Mouse (Mus musculus) layer of hippocampus, adult 18-20 months (tissue): Measurements from ENCODE around the gene Runx3. TPM values are rescaled to one million over a fixed set of nuclear protein-coding genes. Genes with fewer than 3 reads are reported as not detected.
"Not testable (repeated sequence)": the region's sequence is repeated elsewhere in the genome, so short reads cannot be mapped to it uniquely, and the experiment has no call there.

Source experiments
- DNase-seq, 2 experiments: peaks; one replicate each; pipeline ENCODE4 v3.0.0; 2022; ENCODE audit warnings: low spot score in 2 of 2
- total RNA-seq, 2 experiments: library from RNA; stranded (reverse); gene quantifications; 2 replicates each; pipeline ENCODE4 v1.2.3; 2021

The Runx3 gene
- total RNA-seq, 2 experiments from 2014 or later: not detected

DNA sequence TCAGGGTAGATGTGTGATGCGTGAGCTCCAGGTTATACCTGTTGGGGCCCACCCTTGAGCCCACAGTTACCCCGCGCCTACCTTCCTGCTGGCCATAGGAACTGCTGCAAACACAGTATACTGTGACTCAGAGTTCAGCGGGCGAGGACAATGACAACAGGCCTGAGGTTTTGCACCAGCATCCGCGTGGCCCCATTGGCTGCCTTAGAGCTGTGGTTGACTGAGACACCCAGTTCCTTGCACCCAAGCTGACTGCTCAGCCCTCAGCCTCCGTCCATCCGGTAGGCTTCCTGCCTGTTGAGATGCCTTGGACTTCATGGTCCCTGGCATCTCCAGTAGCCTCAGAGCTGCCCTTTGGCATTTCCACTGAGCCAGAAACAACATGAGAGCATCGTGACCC is 48.6 kb downstream of the Runx3 start:
- DNase-seq: no peak

DNA sequence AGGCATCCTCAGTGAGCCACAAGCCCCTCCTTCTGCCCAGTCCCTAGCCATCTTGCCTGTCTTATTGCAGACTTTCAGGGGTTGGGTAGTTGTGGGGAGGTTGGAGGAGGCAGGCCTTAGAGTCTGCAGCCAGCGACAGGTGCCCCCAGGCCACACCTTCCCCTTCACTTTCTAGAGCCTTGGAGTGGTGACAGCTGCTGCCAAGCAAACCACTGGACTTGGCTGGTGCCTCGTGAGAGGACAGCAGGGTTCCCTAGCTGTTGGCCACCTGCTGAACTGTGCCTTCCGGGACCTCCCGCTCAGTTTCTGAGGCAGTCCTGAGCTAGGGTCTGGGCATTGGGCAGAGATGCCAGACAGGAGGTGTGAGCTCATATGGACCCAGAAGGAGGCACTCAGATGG is 49.0 kb downstream of the Runx3 start:
- DNase-seq: no peak

DNA sequence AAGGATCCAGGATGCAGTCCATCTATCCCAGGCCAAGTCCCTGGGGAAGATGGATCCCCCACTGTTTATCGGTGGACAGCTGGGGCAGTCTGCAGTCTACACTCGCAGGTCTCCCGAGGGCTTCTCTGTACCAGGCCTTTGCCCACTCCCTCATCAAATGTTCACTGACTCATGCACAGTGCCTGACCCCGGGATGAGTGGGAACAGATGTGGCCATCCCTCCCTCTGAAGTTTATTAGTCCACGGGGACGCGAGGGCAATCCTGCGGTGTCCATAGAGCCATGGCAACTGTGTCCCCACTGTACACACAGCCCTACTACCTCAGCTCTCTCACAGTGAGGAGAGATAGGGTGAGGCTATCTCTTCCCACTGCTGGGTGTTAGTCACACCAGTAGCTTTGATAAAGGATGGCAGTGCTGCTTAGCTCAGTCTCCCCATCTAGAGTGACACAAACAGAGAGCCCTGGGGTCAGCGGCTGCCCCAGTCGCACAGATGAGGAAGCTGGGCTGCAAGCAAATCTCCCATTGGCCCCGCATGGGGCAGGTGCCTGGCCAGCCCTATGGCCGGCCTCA is 50.9 kb downstream of the Runx3 start:
- no peak for DNase-seq

DNA sequence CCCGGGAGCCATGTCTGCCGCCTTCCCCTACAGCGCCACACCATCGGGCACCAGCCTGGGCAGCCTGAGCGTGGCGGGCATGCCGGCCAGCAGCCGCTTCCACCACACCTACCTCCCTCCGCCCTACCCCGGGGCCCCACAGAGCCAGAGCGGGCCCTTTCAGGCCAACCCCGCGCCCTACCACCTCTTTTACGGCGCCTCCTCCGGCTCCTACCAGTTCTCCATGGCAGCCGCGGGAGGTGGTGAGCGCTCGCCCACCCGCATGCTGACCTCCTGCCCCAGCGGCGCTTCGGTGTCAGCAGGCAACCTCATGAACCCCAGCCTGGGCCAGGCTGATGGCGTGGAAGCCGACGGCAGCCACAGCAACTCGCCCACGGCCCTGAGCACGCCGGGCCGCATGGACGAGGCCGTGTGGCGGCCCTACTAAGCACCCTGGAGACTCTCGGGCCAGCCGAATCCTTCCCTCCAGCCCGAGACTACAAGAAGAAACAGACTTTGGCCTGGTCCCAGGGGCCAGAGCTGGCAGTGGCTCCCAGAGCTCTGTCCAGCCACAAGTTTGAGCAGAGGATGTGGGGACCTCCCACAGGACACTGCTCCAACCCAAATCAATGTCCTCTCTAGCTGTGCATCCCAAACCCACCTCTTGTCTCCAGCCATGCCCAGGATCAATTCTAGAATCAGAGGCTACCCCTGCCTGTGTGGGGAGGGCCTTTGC is 55.1 kb downstream of the Runx3 start:
- no peak for DNase-seq

DNA sequence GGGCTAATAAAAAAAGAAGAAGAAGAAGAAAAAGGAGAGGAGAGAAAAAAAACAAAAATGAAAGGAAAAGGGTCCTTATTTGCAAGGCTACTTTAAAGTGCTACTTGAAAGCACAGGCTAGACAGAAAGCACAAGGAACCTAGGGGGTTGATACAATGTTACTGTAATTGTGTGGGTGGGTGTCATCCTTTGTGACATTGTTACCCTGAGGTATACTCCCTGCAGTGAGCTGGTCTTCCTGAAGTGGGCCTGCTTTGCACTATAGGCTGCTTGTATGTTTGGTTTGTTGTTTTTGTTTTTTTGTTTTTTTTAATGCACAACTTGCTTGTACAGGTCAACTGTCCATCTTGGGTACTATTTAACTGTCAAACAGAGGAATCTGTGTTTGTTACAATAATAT is 57.1 kb downstream of the Runx3 start:
- DNase-seq: no peak

DNA sequence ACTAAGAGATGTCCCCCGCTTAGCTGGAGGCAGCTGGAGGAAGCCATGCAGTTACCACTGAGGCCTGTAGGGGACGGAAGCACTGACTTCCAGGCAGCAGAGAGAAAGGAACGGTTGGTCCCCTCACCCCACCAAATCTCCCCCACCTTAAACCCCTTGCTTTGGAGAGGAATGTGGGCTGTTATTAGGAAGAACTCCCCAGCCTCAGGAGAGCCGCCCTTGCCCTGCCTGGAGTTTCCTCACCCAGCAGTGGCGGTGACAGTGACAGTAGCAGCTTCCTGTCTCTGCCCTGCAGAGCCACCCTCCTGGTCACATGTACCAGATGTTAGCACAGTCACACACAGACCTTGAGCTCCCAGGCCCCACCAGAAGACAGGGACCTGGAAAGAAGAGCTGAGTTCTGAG is 58.6 kb downstream of the Runx3 start:
- DNase-seq: no peak

DNA sequence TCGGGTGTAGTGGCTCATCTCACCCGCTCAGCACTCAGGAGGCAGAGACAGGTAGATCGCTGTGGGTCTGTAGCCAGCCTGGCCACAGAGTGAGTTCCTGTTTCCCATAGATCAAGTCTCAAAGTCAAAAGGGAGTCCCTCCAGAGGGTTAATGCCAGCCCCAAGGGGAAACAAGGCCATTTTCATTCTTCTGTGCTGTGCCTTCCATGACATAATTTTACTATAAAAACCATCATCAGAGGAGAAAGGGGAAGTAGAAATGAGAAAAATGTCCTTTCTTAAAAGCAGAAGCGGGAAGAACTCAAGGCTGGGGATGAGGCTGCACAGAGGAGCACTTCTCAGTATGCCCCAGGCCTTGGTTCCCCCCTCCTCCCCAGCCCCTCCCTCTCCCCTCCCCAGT is 61.4 kb downstream of the Runx3 start:
- no peak for DNase-seq

DNA sequence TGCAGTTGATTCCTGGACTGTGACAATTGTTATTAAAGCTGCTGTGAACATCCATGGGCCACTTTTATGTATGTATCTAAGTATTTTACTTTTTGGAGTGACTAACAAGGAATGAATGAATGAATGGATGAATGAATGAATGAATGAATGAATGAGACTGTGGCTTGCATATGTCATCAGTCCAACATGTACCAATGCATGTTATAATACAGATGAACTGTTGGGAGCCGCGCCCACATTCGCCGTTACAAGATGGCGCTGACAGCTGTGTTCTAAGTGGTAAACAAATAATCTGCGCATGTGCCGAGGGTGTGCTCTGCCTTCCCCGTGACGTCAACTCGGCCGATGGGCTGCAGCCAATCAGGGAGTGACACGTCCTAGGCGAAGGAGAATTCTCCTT is 63.8 kb downstream of the Runx3 start:
- DNase-seq: not testable (repeated sequence)

DNA sequence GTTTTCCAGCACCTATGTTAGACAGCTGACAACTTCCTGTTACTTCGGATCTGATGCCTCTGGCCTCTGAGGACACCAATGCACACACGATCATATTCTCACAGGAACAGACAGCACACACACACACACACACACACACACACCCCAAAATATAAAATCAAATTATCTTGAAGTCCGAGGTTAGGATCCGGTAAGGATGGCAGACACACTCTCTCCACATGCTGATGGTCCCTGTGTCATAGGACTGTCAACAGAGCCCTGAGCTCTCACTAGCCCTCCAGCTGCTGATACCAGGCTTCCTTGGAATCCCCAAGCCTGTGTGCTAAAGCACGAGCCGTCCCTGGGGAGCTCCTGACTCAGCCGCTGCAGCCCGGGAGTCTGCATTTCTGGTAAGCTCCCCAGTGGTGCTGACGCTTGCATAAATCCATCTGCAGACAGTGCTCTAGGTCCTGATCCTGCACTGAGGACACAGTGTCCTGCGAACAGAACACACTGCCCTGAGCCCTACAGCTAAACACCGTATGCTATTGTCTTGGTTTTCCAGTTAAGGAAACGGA is 69.1 kb downstream of the Runx3 start:
- no peak for DNase-seq

DNA sequence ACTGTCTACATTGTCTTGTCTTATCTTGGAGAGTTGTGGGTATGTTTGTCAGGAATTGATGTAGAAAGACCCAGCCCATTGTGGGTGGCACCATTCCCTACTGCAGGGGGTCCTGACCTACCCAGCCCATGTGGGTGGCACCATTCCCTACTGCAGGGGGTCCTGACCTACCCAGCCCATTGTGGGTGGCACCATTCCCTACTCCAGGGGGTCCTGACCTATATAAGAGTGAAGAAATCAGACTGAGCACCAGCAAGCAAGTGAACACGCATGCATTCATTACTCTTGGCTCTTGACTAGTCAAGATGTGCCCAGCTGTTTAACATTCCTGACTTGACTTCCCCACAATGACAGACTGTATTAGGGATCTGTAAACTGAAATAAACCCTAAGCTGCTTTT is 69.9 kb downstream of the Runx3 start:
- DNase-seq: no peak

DNA sequence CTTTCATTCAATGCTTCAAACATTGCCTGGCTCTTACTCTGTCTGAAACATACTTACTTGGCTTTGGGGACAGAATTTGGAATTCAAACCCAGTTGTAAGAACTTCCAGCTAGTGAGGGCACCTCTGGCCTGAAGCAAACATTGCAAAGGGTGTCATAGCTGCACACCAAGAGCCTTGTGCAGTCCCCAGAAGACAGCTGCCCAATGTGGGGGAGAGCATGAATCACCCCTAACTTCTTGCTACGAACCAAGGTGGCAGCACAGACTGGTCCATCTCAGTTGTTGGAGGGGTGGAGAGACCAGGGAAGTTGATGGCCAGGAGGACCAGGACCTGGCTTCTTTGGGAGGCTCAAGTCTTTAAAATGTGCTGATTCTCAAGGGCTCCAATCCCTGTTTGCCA is 70.7 kb downstream of the Runx3 start:
- no peak for DNase-seq

DNA sequence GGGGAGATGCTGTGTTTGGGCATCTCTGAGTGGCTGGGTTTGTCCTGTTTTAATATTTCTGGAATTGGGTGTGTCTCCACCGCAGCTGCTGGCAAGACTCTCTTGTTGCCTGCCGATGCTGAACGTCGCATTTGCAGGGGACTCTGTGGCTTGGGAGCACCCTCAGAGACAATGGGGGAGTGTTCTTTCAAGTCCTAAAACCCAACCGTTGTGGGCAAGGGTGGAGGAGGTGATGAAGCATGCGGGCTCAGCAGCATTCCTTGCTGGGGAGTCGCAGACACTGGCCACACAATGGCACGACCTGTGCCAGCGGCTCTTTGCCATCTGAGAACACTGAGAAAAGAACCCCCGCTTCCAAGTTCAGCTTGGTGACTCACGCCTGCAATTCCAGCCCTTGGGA is 71.2 kb downstream of the Runx3 start:
- DNase-seq: no peak

DNA sequence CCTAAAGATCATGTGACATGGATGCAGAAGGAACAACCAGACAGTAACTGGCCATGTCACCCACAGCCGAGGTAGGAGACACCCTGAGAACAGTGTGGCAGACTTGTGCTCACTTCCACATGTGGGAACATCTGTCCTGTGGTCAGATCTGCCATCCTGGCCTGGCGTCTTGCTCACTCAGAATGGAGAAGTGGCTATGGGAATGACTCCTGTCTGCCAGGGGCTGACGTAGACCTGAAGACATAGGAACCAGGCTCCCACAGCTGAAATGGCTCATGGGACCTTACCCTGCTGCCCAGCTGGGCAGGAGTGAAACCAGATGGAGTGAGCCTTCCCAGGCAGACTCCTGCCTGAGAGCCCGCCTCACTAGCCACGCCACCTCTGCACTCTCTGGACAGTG is 72.4 kb downstream of the Runx3 start:
- DNase-seq: no peak

DNA sequence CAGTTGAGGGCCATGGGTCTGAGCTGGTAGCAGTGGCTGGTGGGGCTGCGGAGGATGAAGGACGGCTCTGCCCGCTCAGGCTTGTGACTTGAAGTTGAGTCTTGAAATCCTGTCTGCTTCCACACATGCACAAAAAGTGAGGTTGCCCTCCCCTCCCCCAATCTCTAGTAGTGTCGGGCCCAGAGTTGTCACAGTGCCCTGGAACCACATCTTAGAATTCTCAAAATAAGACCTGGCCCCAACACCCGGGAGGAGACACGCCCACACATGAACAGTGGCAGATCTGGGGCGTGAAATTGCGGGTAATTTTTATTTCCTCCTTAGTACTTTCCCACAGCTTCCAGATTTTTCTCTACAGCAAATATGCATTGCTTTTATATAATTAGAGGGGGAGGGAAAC is 77.4 kb downstream of the Runx3 start:
- DNase-seq: no peak

DNA sequence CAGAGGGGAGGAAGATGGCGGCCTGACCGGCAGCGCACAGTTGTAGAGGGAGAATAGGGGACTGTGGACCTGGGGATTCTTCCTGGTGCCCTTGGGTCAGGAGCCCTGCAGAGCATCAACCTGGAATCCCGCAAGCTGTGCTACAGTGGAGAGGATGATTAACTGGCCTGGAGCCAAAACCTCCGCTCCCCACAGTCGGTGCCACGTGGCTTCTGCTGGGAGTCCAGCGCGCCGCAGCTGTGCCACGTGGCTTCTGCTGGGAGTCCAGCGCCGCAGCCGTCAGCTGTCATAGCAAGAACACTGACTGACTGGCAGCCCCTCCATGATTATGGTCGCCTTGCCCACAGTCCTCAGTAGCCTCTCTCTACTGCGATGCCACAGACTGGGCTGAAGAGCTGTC is 81.3 kb downstream of the Runx3 start:
- DNase-seq: no peak

DNA sequence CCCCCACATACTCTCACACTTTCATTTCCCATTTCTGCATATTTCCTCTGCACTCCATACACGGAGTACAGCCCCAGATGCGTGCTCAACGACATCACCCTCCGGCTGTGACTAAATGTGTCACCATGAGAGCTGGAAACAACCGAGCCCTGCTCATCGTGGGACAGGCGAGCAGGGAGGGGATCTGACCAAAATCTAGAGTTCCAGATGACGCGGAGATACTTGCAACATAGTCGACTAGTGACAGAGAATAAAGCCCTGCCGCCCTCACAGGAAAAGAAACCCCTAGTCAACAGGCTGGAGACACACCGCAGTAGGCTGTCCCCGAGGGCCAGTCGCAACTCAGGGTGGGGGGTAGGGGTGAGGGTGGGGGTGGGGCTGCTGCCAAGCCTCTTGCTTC is 82.8 kb downstream of the Runx3 start:
- no peak for DNase-seq

DNA sequence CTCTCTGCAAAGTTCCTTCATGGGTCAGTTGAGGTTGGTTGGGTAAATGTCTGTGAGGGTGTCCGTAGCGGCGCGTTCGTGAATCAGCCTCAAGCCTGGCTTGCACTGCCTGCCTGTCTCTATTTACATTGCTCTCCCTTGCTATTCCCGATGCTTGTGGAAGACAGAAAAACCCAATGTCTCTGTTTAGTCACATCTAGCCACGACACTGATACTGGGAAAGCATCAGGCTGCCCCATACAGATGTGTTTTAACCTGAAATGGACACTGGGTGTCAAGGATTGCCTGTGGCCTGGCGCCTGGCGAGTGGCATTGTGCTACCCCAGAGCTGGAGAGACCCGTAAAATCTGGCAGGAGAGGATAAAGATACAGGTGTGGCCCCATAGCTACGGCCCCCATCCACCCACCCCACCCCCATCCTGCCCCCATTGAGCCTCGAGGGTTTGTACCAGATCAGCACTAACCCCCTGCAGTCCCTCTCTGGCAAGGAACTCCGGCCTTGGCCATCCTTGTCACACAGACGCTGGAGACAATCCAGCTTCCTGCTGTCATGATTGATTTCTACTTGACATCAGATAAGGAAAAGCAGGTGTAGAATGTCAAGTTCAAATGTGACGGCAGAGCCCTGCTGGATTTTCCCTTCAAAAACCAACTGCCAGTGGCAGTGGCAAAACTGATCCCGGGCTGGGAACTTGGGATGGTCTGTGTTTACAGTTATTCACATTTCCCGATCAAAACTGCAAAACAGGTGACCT is 83.5 kb downstream of the Runx3 start:
- no peak for DNase-seq

DNA sequence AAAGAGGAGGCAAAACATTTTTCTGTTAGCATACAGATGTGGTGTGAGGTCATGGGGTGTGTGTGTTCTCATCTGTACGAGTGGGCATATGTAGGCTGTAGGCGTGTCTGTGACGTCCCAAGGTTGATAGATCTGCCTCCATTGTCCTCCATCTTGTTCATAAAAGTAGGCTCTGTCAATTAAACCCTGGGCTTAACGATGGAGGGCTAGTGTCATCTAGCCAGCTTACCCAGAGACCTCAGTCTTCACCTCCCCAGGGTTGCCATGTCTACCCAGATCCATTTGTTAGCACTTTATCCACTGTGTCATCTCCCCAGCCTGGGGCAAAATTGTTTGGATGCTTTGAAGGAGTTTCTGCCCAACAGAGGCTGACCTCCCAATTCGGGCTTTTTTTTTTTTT is 84.2 kb downstream of the Runx3 start:
- no peak for DNase-seq

DNA sequence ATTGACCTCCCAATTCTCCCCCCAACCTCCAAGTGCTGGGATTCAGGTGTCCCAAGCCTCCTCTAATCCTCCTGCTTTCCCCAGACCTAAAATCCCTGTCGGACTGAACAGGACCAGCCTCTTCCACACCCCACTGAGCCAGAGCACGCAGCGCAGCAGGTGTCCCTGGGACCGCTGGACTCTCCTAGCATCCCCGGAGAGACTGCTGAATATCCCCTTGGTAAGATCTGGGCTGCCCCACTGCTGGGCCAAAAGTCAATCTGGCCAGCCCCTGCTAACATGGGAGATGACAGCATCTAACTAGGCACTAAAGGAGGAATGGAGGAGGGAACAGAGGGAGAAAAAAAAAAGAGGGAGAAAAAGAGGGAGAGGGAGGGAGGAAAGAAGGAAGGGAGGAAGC is 84.8 kb downstream of the Runx3 start:
- DNase-seq: no peak

DNA sequence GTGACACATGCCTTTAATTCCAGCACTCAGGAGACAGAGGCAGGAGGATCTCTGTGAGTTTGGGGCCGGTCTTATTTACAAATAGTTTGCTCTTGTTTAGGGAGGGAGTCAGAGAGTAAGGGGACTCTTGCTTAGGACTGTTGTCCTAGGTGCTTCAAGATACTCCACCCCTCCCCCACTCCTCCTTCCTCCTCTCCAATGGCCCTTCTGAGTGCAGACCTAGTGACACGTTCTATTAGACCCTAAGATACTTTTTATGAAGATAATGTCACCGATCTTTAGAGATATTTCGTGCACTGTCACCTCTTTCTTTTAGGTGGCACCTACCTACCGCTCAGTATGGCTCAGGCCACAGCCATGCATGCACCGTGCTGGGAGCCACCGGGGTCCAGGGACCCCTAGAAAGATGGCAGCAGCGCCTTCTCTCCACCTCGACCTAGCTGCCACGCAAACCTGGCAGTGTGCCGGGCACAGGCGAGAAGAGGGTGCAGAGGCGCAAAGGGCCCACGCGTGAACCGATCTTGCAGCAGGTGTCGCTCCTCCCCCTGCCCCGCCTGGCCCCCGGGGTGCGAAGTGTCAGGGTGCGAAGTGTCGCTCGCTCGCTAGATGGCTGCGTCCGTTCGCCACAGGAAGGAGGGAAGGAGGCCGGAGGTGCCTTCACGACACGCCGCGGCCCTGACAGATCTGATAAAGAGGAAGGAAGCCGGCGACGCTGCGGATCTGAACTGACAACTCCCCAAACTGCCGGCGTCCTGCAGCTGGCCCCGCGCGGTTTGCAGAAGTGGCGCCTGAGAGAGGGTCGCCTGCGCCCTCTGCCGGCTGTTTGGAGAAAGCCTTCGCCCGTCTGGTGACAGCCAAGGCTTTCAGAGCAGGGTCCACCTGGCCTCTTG is 85.5 kb downstream of the Runx3 start:
- peak; percentile 19 to 76 for DNase-seq

DNA sequence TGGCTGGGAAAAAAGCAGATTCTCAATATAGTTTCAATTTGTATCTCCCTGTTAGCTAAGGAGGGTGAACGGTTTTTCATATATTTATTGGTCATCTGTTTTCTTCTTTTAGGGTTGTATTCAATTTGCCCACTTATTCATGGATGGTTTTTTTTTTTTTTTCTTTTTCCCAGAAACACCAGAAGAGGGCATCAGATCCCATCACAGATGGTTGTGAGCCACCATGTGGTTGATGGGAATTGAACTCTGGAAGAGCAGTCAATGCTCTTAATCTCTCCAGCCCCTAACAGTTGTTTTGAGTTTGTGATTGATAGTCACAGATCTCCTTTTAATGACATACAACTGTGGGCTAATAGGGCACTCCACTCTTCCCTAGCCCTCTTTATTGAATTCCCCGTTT is 89.4 kb downstream of the Runx3 start:
- no peak for DNase-seq
